Mouse (Mus musculus): ENCODE measurements around the gene Ggt6. TPM values are rescaled to one million over a fixed set of nuclear protein-coding genes. Genes with fewer than 3 reads are reported as not detected.
"Not testable (repeated sequence)": the region's sequence is repeated elsewhere in the genome, so short reads cannot be mapped to it uniquely, and the experiment has no call there.

Ggt6 gene
- total and polyA plus RNA-seq, 3 experiments, result 0.13 to 0.19 TPM; not detected in 1

DNA sequence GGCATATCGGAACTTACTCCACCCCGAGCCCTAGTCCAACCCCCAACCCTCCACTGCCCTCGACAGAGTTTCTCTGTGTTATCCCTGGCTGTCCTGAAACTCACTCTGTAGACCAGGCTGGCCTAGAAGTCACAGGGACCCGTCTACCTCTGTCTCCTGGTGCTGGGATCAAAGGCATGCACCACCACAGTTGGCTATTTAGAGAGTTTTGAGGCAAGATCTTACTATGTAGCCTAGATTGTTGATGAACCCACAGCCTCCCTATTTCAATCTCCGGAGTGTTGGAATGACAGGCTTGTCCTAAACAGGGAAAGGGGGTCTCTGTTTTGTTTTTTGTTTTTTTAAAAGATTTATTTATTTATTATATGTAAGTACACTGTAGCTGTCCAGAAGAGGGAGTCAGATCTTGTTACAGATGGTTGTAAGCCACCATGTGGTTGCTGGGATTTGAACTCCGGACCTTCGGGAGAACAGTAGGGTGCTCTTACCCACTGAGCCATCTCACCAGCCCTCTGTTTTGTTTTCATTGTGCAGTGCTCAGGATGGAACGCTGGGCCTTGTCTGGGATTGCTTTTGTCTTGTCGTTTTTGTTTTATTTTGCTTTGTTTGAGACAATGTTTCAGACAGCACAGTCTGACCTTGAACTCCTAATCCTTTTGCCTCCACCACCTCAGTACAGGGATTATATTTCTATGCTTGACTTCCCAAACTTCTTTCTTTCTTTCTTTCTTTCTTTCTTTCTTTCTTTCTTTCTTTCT lies 4.8 kb upstream of the Ggt6 start:
- H3K4me2 ChIP-seq (ENCODE audit: insufficient read depth, low read depth, poor library complexity, severe bottlenecking); H3K27me3 ChIP-seq (replicated peaks); dilution Hi-C loops (cut with MboI; ENCODE audit: extremely low pct_ligation_motif_present, extremely low pct_unique_long_range_greater_than_20kb, low sequenced_read_pairs); H3K79me2 ChIP-seq (replicated peaks; ENCODE audit: control insufficient read depth, extremely low read depth, insufficient read depth, poor library complexity, severe bottlenecking); DNase-seq (ENCODE audit: extremely low read depth); H3K36me3 ChIP-seq (replicated peaks in 1 of 2; ENCODE audit: control insufficient read depth in 1 of 2, insufficient read depth in 1 of 2, low read length in 1 of 2); H3K9me3 ChIP-seq (replicated peaks; ENCODE audit: low read length); H3K4me3 ChIP-seq (replicated peaks in 1 of 3; ENCODE audit: low read depth in 2 of 3, low read length in 2 of 3, poor library complexity in 1 of 3); H3K27ac ChIP-seq (ENCODE audit: insufficient read depth, low read depth); H3K9ac ChIP-seq (ENCODE audit: insufficient read depth, low read depth): not testable (repeated sequence)
- H3K4me1 ChIP-seq (ENCODE audit: control insufficient read depth in 1 of 2, insufficient read depth in 2 of 2), result peaks cover 6 to 12% of the 10 kb centered on the region in 2 experiments; a peak in 3 of 4 replicates
- in situ Hi-C loops (cut with MboI; ENCODE audit: low pct_ligation_motif_present, low pct_unique_long_range_greater_than_20kb, low sequenced_read_pairs), result loop anchor here (25.0 kb wide), 1 partner anchor 582 kb away; the partner anchor contains the start of gene Camkk1

DNA sequence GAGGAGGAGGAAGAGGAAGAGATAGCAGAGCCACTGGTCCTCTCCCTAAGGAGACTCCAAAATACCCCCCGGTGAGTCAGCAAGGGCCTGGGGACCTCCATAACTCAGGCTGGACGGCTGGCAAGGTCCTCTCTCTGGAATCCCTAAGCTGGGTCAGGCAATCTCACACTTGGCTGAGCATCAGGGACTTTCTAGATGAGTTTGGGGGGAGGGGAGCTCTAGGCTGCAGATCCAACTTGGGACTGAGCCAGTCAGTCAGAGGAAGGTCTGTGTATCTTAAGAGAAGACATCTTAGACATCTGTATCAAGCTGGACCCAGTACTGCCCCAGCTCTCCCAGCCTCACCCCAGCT lies 344 bp downstream of the Ggt6 start:
- in situ Hi-C loops (cut with MboI; ENCODE audit: low pct_ligation_motif_present, low pct_unique_long_range_greater_than_20kb, low sequenced_read_pairs), result loop anchor here (5.0 to 25.0 kb wide), 3 partner anchors 107 to 577 kb away; partner anchors contain the start of genes Camkk1 and Med31
- H3K27me3 ChIP-seq (replicated peaks), result no peaks in the 10 kb centered on the region
- no peak overlapping the region for H3K27ac ChIP-seq (ENCODE audit: insufficient read depth, low read depth)
- H3K9ac ChIP-seq (ENCODE audit: insufficient read depth, low read depth), result no peak overlapping the region
- no peaks in the 10 kb centered on the region for H3K36me3 ChIP-seq (replicated peaks in 1 of 2; ENCODE audit: control insufficient read depth in 1 of 2, insufficient read depth in 1 of 2, low read length in 1 of 2)
- H3K4me3 ChIP-seq (replicated peaks in 1 of 3; ENCODE audit: low read depth in 2 of 3, low read length in 2 of 3, poor library complexity in 1 of 3), result no peak overlapping the region
- dilution Hi-C loops (cut with MboI; ENCODE audit: extremely low pct_ligation_motif_present, extremely low pct_unique_long_range_greater_than_20kb, low sequenced_read_pairs), result no loop called here
- H3K4me2 ChIP-seq (ENCODE audit: insufficient read depth, low read depth, poor library complexity, severe bottlenecking), result no peak overlapping the region
- TF ChIP-seq ZNF384 (IDR thresholded peaks at IDR 0.05; ENCODE audit: low read depth, low read length) (no peak), MEF2A (IDR thresholded peaks at IDR 0.05; ENCODE audit: borderline replicate concordance, low read depth, low read length) (no peak), ELF1 (IDR thresholded peaks at IDR 0.05; ENCODE audit: low read depth, low read length) (no peak), SIN3A (IDR thresholded peaks at IDR 0.05; ENCODE audit: low read length) (no peak), ZMIZ1 (IDR thresholded peaks at IDR 0.05; ENCODE audit: low read depth, low read length) (no peak), IRF4 (IDR thresholded peaks at IDR 0.05; ENCODE audit: low read depth, low read length) (no peak), TBP (conservative IDR thresholded peaks at IDR 0.05; ENCODE audit: low read depth, low read length) (no peak), KAT2A (IDR thresholded peaks at IDR 0.05; ENCODE audit: insufficient replicate concordance, low read length) (no peak), USF1 (IDR thresholded peaks at IDR 0.05; ENCODE audit: low read depth, low read length) (no peak), E2F4 (IDR thresholded peaks at IDR 0.05; ENCODE audit: insufficient replicate concordance, low read depth, low read length) (no peak), NELFE (IDR thresholded peaks at IDR 0.05; ENCODE audit: low read depth, low read length) (no peak), ETS1 (conservative IDR thresholded peaks at IDR 0.05; ENCODE audit: low read depth, low read length) (no peak), RAD21 (IDR thresholded peaks at IDR 0.05; ENCODE audit: low read depth, low read length) (no peak), CHD2 (IDR thresholded peaks at IDR 0.05; ENCODE audit: low read length) (no peak), CHD1 (IDR thresholded peaks at IDR 0.05; ENCODE audit: low read depth, low read length) (no peak), TCF12 (IDR thresholded peaks at IDR 0.05; ENCODE audit: low read depth, low read length) (no peak), PAX5 (IDR thresholded peaks at IDR 0.05; ENCODE audit: low read length) (no peak), USF2 (conservative IDR thresholded peaks at IDR 0.05; ENCODE audit: low read depth, low read length) (no peak), GABPA (IDR thresholded peaks at IDR 0.05; ENCODE audit: insufficient replicate concordance, low read depth, low read length) (no peak), NRF1 (IDR thresholded peaks at IDR 0.05; ENCODE audit: low read depth, low read length) (no peak)
- H3K4me1 ChIP-seq (ENCODE audit: control insufficient read depth in 1 of 2, insufficient read depth in 2 of 2), result peaks cover 10 to 16% of the 10 kb centered on the region in 2 experiments; a peak in 3 of 4 replicates
- H3K9me3 ChIP-seq (replicated peaks; ENCODE audit: low read length), result no peaks in the 10 kb centered on the region
- no peak for DNase-seq (ENCODE audit: extremely low read depth)
- no peaks in the 10 kb centered on the region for H3K79me2 ChIP-seq (replicated peaks; ENCODE audit: control insufficient read depth, extremely low read depth, insufficient read depth, poor library complexity, severe bottlenecking)
